Mouse (Mus musculus): Measurements from ENCODE around the gene Fbxl13.

Gene Fbxl13

GRCm38 (mm10) chr5:21574386-21575209 is 70.8 kb downstream of the Fbxl13 start:
- DNase-seq (ENCODE audit: low spot score), result no peak

GRCm38 (mm10) chr5:21572764-21573416 is 72.5 kb downstream of the Fbxl13 start:
- DNase-seq (ENCODE audit: low spot score), result no peak

GRCm38 (mm10) chr5:21567784-21568183 is 77.7 kb downstream of the Fbxl13 start:
- DNase-seq (ENCODE audit: low spot score), result no peak

GRCm38 (mm10) chr5:21565392-21566065 is 79.9 kb downstream of the Fbxl13 start:
- DNase-seq (ENCODE audit: low spot score), result no peak

GRCm38 (mm10) chr5:21563936-21564335 is 81.5 kb downstream of the Fbxl13 start:
- no peak for DNase-seq (ENCODE audit: low spot score)

- DNase-seq (ENCODE audit: low spot score), result no peak
Measured at GRCm38 (mm10) chr5:21556502-21556901, 88.9 kb downstream of the Fbxl13 start.

GRCm38 (mm10) chr5:21554732-21555131 is 90.7 kb downstream of the Fbxl13 start:
- DNase-seq (ENCODE audit: low spot score), result no peak

- DNase-seq (ENCODE audit: low spot score), result no peak
Measured at GRCm38 (mm10) chr5:21553685-21554084, 91.7 kb downstream of the Fbxl13 start.

GRCm38 (mm10) chr5:21547005-21547404 is 98.4 kb downstream of the Fbxl13 start:
- no peak for DNase-seq (ENCODE audit: low spot score)

GRCm38 (mm10) chr5:21545786-21546185 is 99.6 kb downstream of the Fbxl13 start:
- no peak for DNase-seq (ENCODE audit: low spot score)

- DNase-seq (ENCODE audit: low spot score), result no peak
Measured at GRCm38 (mm10) chr5:21545227-21545626, 100.2 kb downstream of the Fbxl13 start.

- DNase-seq (ENCODE audit: low spot score), result no peak
Measured at GRCm38 (mm10) chr5:21544821-21545220, 100.6 kb downstream of the Fbxl13 start.

- DNase-seq (ENCODE audit: low spot score), result no peak
Measured at GRCm38 (mm10) chr5:21543409-21544201, 101.8 kb downstream of the Fbxl13 start, which contains the start of gene Lrrc17. Lrrc17 (plus strand) TSS chr5:21543559.

- DNase-seq (ENCODE audit: low spot score), result no peak
Measured at GRCm38 (mm10) chr5:21542226-21542625, 103.2 kb downstream of the Fbxl13 start.

- DNase-seq (ENCODE audit: low spot score), result no peak
Measured at GRCm38 (mm10) chr5:21532921-21533320, 112.5 kb downstream of the Fbxl13 start.

- DNase-seq (ENCODE audit: low spot score), result no peak
Measured at GRCm38 (mm10) chr5:21532126-21532525, 113.3 kb downstream of the Fbxl13 start.

GRCm38 (mm10) chr5:21529110-21529720 is 116.2 kb downstream of the Fbxl13 start:
- no peak for DNase-seq (ENCODE audit: low spot score)

GRCm38 (mm10) chr5:21528068-21528842 is 117.2 kb downstream of the Fbxl13 start:
- DNase-seq (ENCODE audit: low spot score), result no peak

GRCm38 (mm10) chr5:21527488-21527911 is 117.9 kb downstream of the Fbxl13 start:
- DNase-seq (ENCODE audit: low spot score), result no peak

- no peak for DNase-seq (ENCODE audit: low spot score)
Measured at GRCm38 (mm10) chr5:21526835-21527485, 118.5 kb downstream of the Fbxl13 start.

Measured in T-cell, adult 2 months (primary cell).